Mouse (Mus musculus): ENCODE measurements around the gene St7l.

The St7l gene

GRCm38 (mm10) chr3:104962141-104962611 is 98.4 kb downstream of the St7l start:
- no peak for DNase-seq (ENCODE audit: extremely low read depth, low read depth)

GRCm38 (mm10) chr3:104962866-104963265 is 99.1 kb downstream of the St7l start:
- no peak for DNase-seq (ENCODE audit: extremely low read depth, low read depth)

- no peak for DNase-seq (ENCODE audit: extremely low read depth, low read depth)
Measured at GRCm38 (mm10) chr3:104963331-104964276, 99.8 kb downstream of the St7l start.

- DNase-seq (ENCODE audit: extremely low read depth, low read depth) = no peak
Measured at GRCm38 (mm10) chr3:104965070-104965855, 101.5 kb downstream of the St7l start.

GRCm38 (mm10) chr3:104965991-104966554 is 102.3 kb downstream of the St7l start:
- DNase-seq (ENCODE audit: extremely low read depth, low read depth) = no peak

- peak; percentile 50 for DNase-seq (ENCODE audit: extremely low read depth, low read depth)
Measured at GRCm38 (mm10) chr3:104967548-104968300, 103.9 kb downstream of the St7l start.
